Mouse (Mus musculus): ENCODE data around the gene Xlr4b. TPM values are rescaled to one million over a fixed set of nuclear protein-coding genes. Genes with fewer than 3 reads are reported as not detected.
A peak's percentile ranks its signal among the peaks of the same experiment; 100 is the strongest.
"Not testable (repeated sequence)": the region's sequence is repeated elsewhere in the genome, so short reads cannot be mapped to it uniquely, and the experiment has no call there.

The Xlr4b gene
- not detected in 2 replicates for total RNA-seq (2014; rRNA removed)
- 1.2 TPM in 1 of 2 replicates, not detected in the other for polyA plus RNA-seq (2015; fragmentation: Nextera tagmentation; extraction: Ambion mirVana)

DNA sequence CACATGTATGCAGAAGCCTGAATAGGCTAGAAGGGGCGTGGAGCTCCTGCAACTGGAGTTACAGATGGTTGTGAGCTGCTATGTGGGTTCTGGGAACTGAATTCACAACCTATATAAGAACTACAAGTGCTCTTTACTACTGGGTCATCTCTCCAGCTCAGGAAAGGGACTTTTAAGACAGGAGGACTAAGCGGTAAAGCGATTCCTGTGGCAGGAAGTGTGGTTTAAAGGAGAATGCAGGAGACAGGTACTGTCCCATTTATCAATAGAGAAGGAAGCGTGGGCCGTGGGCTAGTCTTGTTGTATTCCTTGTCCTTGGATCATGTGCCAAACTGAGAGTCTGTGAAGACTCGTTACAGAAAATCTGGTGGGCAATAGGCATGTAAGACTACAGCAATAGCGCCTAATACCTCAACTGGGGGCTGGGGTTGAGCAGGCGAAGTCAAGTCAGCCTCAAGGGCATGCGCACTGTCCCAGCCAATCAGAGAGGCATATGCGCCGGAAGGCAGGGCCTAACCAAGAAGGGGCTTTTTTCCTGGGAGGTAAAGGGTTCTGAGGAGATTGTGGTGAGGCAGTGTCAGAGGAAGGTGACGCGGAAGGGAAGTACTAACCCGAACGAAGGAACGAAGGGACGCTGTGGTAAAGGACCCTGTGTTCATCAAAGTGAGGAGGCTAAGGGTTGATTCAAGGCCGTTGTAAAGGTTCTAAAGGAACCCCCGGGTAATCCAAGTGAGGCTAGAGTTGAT lies at the start of gene Xlr4b:
TSS of gene Xlr4b (plus strand) at position 515 of the 746 bp plus-strand sequence.
- 73% methylated on average over 10 of the region's 19 CpGs for WGBS
- not testable (repeated sequence) for H3K4me1 ChIP-seq (ENCODE audit: insufficient read depth, low read length); H3K36me3 ChIP-seq (ENCODE audit: insufficient read depth, low read length); H3K4me2 ChIP-seq (ENCODE audit: low read depth, low read length, poor library complexity, severe bottlenecking); H3K27me3 ChIP-seq (ENCODE audit: insufficient read depth, low read length); H3K9ac ChIP-seq (replicated peaks; ENCODE audit: low read length, poor library complexity, severe bottlenecking); H3K4me3 ChIP-seq (ENCODE audit: low read depth, low read length); DNase-seq (ENCODE audit: low spot score); H3K9me3 ChIP-seq (ENCODE audit: low read length); ATAC-seq (ENCODE audit: low FRiP score); H3K27ac ChIP-seq (ENCODE audit: low read depth, low read length)

DNA sequence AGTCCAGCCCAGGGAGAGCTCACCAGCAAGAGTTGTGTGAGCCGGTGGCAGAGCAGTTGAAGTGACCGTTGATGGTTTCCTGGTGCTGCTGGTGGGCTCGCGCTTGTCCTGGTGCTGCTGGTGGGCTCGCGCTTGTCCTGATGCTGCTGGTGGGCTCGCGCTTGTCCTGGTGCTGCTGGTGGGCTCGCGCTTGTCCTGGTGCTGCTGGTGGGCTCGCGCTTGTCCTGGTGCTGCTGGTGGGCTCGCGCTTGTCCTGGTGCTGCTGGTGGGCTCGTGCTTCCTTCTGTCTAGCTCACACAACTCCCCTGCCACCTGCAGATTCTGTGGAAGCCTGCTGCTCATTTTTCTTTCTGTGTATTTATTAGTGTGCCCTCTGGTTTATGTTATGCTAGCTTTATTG lies 37.2 kb upstream of the Xlr4b start, which contains the start of gene Spin2d:
TSS of gene Spin2d (minus strand) at position 101 of the 400 bp plus-strand sequence.
- not testable (repeated sequence) for H3K4me2 ChIP-seq (ENCODE audit: low read depth, low read length, poor library complexity, severe bottlenecking); H3K36me3 ChIP-seq (ENCODE audit: insufficient read depth, low read length); H3K4me1 ChIP-seq (ENCODE audit: insufficient read depth, low read length); H3K9ac ChIP-seq (replicated peaks; ENCODE audit: low read length, poor library complexity, severe bottlenecking); H3K9me3 ChIP-seq (ENCODE audit: low read length); H3K27ac ChIP-seq (ENCODE audit: low read depth, low read length); H3K4me3 ChIP-seq (ENCODE audit: low read depth, low read length); H3K27me3 ChIP-seq (ENCODE audit: insufficient read depth, low read length); ATAC-seq (ENCODE audit: low FRiP score); DNase-seq (ENCODE audit: low spot score)
- WGBS = 60% methylated on average over 2 of the region's 15 CpGs

DNA sequence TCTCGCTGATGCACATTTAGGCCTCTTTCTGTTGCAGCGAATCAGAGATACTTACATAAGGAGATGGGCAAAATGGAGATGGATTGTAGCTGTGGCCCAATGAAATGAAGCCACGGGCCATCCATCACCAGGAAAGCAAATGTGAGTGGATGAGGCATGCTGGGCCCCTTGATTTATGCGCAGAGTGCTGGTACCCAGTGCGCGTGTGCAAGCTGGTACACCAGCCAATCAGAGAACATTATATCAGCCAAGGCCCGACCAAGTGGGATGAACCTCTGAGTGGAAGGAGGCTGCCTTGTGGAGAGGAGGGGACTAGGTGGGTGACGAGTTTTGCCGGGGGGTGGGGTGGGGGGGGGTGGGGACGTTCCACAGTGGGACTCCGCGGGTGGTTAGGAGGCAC lies 22.2 kb upstream of the Xlr4b start, which contains the start of gene Xlr3b:
TSS of gene Xlr3b (plus strand) at position 274 of the 400 bp plus-strand sequence.
- 85% methylated on average over 12 of the region's 12 CpGs for WGBS
- H3K36me3 ChIP-seq (ENCODE audit: insufficient read depth, low read length); H3K9me3 ChIP-seq (ENCODE audit: low read length); H3K27me3 ChIP-seq (ENCODE audit: insufficient read depth, low read length); H3K4me2 ChIP-seq (ENCODE audit: low read depth, low read length, poor library complexity, severe bottlenecking); H3K9ac ChIP-seq (replicated peaks; ENCODE audit: low read length, poor library complexity, severe bottlenecking); ATAC-seq (ENCODE audit: low FRiP score); H3K4me3 ChIP-seq (ENCODE audit: low read depth, low read length); H3K4me1 ChIP-seq (ENCODE audit: insufficient read depth, low read length); H3K27ac ChIP-seq (ENCODE audit: low read depth, low read length): not testable (repeated sequence)
- DNase-seq (ENCODE audit: low spot score) = peak; percentile 0

DNA sequence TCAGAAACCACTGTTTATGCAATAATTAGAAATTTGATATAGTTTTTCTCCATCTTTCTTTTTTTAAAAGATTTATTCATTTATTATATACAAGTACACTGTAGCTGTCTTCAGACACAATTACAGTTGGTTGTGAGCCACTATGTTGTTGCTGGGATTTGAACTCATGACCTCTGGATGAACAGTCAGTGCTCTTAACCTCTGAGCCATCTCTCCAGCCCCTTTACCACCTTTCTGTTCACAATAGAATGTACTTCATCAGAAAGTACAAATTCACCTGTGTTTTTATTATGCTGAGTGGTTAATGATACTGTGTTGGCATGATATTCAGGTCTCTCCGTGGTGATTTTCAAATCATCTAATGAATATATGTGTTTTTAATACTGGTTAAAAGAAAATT lies 11.2 kb downstream of the Xlr4b start:
- Histone ChIP-seq H3K4me3 (ENCODE audit: low read depth, low read length) (no peak overlapping the region), H3K4me2 (ENCODE audit: low read depth, low read length, poor library complexity, severe bottlenecking) (no peak overlapping the region), H3K27ac (ENCODE audit: low read depth, low read length) (no peak overlapping the region), H3K9ac (replicated peaks; ENCODE audit: low read length, poor library complexity, severe bottlenecking) (no peak overlapping the region), H3K36me3 (ENCODE audit: insufficient read depth, low read length) (no peaks in the 10 kb centered on the region), H3K4me1 (ENCODE audit: insufficient read depth, low read length) (no peaks in the 10 kb centered on the region), H3K27me3 (ENCODE audit: insufficient read depth, low read length) (no peaks in the 10 kb centered on the region), H3K9me3 (ENCODE audit: low read length) (no peaks in the 10 kb centered on the region)
- no peak for ATAC-seq (ENCODE audit: low FRiP score)
- WGBS = 42% methylated on average over 1 of the region's 1 CpGs
- no peak for DNase-seq (ENCODE audit: low spot score)
- no peak for TF ChIP-seq CTCF (IDR thresholded peaks at IDR 0.05)

DNA sequence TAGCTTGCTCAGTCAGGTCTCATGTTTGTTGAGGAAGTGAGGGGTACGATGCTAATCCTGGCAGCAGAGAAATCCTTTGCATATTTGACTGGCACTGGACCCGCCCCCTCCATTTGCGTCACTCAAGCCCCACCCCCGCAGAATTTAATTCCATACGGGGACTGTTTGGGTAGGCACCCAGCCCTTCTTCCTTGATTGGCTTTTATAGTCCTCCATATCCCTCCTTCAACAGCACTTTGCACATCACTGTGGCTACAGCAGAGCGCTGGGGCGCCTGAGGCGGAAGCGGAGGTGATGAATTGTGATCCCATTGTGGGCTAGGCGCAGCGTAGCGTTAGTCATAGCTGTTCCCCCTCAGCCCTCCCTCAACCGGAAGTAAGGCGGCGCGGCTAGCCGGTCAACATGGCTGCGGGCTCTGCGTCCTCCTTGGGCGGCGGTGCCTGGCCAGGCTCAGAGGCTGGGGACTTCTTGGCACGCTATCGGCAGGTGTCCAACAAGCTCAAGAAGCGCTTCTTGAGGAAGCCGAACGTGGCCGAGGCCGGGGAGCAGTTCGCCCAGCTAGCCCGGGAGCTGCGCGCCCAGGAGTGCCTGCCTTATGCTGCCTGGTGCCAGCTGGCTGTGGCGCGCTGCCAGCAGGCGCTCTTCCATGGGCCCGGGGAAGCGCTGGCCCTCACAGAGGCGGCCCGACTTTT lies 13.9 kb downstream of the Xlr4b start, which contains the start of gene F8a:
TSS of gene F8a (plus strand) at position 378 of the 692 bp plus-strand sequence.
- H3K4me1 ChIP-seq (ENCODE audit: insufficient read depth, low read length) = no peaks in the 10 kb centered on the region
- no peaks in the 10 kb centered on the region for H3K36me3 ChIP-seq (ENCODE audit: insufficient read depth, low read length)
- TF ChIP-seq CTCF (IDR thresholded peaks at IDR 0.05) = no peak
- WGBS = 20% methylated on average over 36 of the region's 39 CpGs
- peak within 1 kb of the TSS; percentile 69 for H3K9ac ChIP-seq (replicated peaks; ENCODE audit: low read length, poor library complexity, severe bottlenecking)
- H3K27me3 ChIP-seq (ENCODE audit: insufficient read depth, low read length) = no peaks in the 10 kb centered on the region
- peak; percentile 95 for ATAC-seq (ENCODE audit: low FRiP score)
- peak; percentile 88 for DNase-seq (ENCODE audit: low spot score)
- H3K4me3 ChIP-seq (ENCODE audit: low read depth, low read length) = peak within 1 kb of the TSS; percentile 61
- no peaks in the 10 kb centered on the region for H3K9me3 ChIP-seq (ENCODE audit: low read length)
- H3K4me2 ChIP-seq (ENCODE audit: low read depth, low read length, poor library complexity, severe bottlenecking) = peak within 1 kb of the TSS; percentile 54
- H3K27ac ChIP-seq (ENCODE audit: low read depth, low read length) = peak within 1 kb of the TSS; percentile 89
